Mouse (Mus musculus): Measurements from ENCODE around the gene Susd6.

- TF ChIP-seq ZC3H11A (IDR thresholded peaks at IDR 0.05; ENCODE audit: borderline replicate concordance, low read depth, low read length) (no peak), CHD2 (IDR thresholded peaks at IDR 0.05; ENCODE audit: low read depth, low read length) (no peak)
Measured at GRCm38 (mm10) chr12:80853737-80854136, 63.4 kb downstream of the Susd6 start.
